Mouse (Mus musculus) intestine, embryonic 14.5 days (tissue): ENCODE measurements around the gene Col4a3. TPM values are rescaled to one million over a fixed set of nuclear protein-coding genes. Genes with fewer than 3 reads are reported as not detected.
A peak's percentile ranks its signal among the peaks of the same experiment; 100 is the strongest.

Source experiments
- ATAC-seq: fragments of 200-750 bp; cut with Nextera tagmentation; replicated peaks from 2 replicates; pipeline ENCODE4 v1.8.0; 2017; ENCODE audit warnings: low read depth, moderate number of reproducible peaks, moderate TSS enrichment, moderate library complexity; ENCODE audit not compliant: low FRiP score, low TSS enrichment
- DNase-seq: peaks from one replicate; pipeline ENCODE4 v3.0.0-alpha.2; 2018; ENCODE audit warnings: low spot score
- H3K27ac ChIP-seq: fragments of 300-500 bp; sonication (generic); 2 replicates; pipeline ENCODE4 v1.5.1; 2014; ENCODE audit warnings: low read depth, mild to moderate bottlenecking, control low read depth
- H3K27me3 ChIP-seq: fragments of 300-500 bp; sonication (generic); replicated peaks from 2 replicates; pipeline ENCODE4 v1.6.1; 2014; ENCODE audit warnings: low read length, control low read depth; ENCODE audit not compliant: control insufficient read depth, insufficient read depth
- H3K36me3 ChIP-seq: fragments of 300-500 bp; sonication (generic); 2 replicates; pipeline ENCODE4 v1.6.1; 2014; ENCODE audit warnings: low read length, control low read depth; ENCODE audit not compliant: control insufficient read depth, insufficient read depth
- H3K4me1 ChIP-seq: fragments of 300-500 bp; sonication (generic); replicated peaks from 2 replicates; pipeline ENCODE4 v1.6.1; 2014; ENCODE audit warnings: low read length, control low read depth, mixed read lengths; ENCODE audit not compliant: control insufficient read depth, insufficient read depth
- H3K4me2 ChIP-seq: fragments of 300-500 bp; sonication (generic); 2 replicates; pipeline ENCODE4 v1.6.1; 2014; ENCODE audit warnings: low read length
- H3K4me3 ChIP-seq: fragments of 300-500 bp; sonication (generic); 2 replicates; pipeline ENCODE4 v1.5.1; 2014; ENCODE audit warnings: low read depth, low read length, control low read depth, mixed read lengths
- H3K9ac ChIP-seq: fragments of 300-500 bp; sonication (generic); 2 replicates; pipeline ENCODE4 v1.6.1; 2014; ENCODE audit warnings: mild to moderate bottlenecking, low read length
- H3K9me3 ChIP-seq: fragments of 300-500 bp; sonication (generic); 2 replicates; pipeline ENCODE4 v1.6.1; 2016; ENCODE audit warnings: low read length, control low read depth; ENCODE audit not compliant: control insufficient read depth
- WGBS: fragments of 180-500 bp; shearing (Covaris S2); extraction: QIAGEN DNeasy Blood & Tissue Kit; methylation state at CpG from one replicate; pipeline ENCODE4 v1.1.7; 2014; 5-methylcytosine and 5-hydroxymethylcytosine counted together
- polyA plus RNA-seq: library from polyadenylated mRNA; unstranded; fragments of >200 nt; fragmentation: Nextera tagmentation; extraction: Ambion mirVana; gene quantifications from 2 replicates; pipeline ENCODE4 v1.2.1, GENCODE M21; 2014

Gene Col4a3
- polyA plus RNA-seq, 1 experiment from 2014 or later: 0.20 TPM

DNA sequence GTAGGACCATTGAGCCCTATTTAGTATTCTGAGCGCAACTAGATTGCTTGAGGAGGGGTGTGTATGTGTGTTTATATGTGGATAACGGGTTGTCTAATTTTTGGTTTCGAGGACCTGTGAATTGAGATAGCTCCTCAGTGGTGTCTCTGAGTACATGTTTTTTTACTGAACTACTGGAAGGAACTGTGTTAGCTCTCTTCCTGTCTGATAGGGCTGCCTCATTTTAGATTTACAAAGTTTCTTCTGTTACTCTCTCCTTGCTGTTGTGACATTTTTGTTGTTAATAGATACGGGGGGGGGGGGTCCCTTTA is 139.1 kb downstream of the Col4a3 start:
- peak overlapping the region; percentile 92 for H3K9ac ChIP-seq
- H3K27ac ChIP-seq: no peak overlapping the region
- peaks cover 34% of the 10 kb centered on the region for H3K36me3 ChIP-seq
- H3K27me3 ChIP-seq: peaks cover 6% of the 10 kb centered on the region; the same call in 1 of the 2 replicates
- 53% methylated on average over 4 of the region's 4 CpGs for WGBS
- no peak for DNase-seq
- ATAC-seq: no peak
- peak overlapping the region; percentile 96 for H3K4me2 ChIP-seq
- peak overlapping the region; percentile 87 for H3K4me3 ChIP-seq
- H3K4me1 ChIP-seq: peaks cover 8% of the 10 kb centered on the region
- H3K9me3 ChIP-seq: no peaks in the 10 kb centered on the region

DNA sequence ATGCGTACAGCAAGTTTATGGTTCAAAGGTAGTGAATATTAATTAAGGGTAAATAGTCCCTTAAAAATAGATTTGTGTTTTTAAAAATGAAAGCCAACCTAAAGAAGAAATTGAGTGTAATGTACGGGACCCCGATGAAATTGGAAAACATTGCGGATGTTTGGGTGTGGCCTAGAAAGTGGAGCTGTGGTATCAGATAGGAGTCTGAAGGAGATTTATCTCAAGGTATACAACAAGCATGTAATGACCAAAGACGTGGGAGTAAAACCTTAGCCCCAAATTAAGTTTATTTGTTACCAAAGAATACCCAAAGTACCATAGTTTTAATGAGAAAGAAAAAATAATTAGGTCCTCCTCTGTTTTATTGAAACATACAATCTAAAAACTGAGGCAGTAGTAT is 139.8 kb downstream of the Col4a3 start:
- no peak for ATAC-seq
- no peak for DNase-seq
- WGBS: 86% methylated on average over 5 of the region's 5 CpGs
- Histone ChIP-seq H3K36me3 (peaks cover 40% of the 10 kb centered on the region), H3K9ac (no peak overlapping the region), H3K9me3 (no peaks in the 10 kb centered on the region), H3K4me3 (no peak overlapping the region), H3K27ac (no peak overlapping the region), H3K27me3 (peaks cover 6% of the 10 kb centered on the region; the same call in 1 of the 2 replicates), H3K4me1 (peaks cover 8% of the 10 kb centered on the region), H3K4me2 (no peak overlapping the region)

DNA sequence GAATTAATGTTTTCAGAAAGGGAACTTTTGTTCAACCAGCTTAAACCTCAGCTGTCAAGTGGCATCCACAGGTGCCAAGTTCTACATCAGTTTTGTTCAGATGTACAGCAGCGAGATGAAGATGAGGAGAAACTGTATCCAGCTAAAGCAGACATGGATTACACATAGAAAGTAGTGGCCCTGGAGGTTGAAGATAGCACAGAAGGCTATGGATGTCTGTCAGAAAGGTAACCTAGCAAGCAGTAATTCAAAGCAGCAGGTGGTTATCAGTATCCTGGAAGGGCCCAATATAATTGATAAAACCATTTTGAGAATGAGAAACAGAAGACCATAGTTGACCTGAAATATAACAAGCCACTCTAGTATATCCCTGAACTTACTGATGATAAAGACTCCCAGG is 146.6 kb downstream of the Col4a3 start:
- Histone ChIP-seq H3K9ac (no peak overlapping the region), H3K9me3 (no peaks in the 10 kb centered on the region), H3K4me1 (no peaks in the 10 kb centered on the region), H3K36me3 (peaks cover 95% of the 10 kb centered on the region), H3K4me3 (no peak overlapping the region), H3K27me3 (no peaks in the 10 kb centered on the region), H3K4me2 (no peak overlapping the region), H3K27ac (no peak overlapping the region)
- DNase-seq (no peak), ATAC-seq (no peak)
- 93% methylated on average over 1 of the region's 1 CpGs for WGBS

DNA sequence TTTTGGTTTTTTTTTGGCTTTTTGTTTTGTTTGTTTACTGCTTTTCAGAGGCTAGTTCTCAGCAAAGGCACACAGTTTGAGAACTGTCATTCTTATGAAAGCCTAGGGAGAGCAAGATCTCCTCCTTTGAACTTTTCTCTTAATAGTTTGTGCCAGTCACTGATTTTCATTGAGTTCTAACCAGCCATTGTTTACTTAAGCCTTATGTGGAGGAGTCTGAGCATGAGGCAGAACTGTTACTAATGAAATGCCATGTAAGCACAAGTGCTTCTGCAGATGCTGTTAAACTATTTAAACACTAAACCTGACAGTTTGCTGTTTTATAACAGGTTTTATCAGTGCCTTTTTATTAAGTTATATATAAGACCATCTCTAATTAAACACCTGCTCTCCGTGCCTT is 151.3 kb downstream of the Col4a3 start:
- DNase-seq: no peak
- Histone ChIP-seq H3K27me3 (no peaks in the 10 kb centered on the region), H3K4me2 (no peak overlapping the region), H3K9ac (no peak overlapping the region), H3K9me3 (no peaks in the 10 kb centered on the region), H3K4me3 (no peak overlapping the region), H3K27ac (no peak overlapping the region), H3K4me1 (no peaks in the 10 kb centered on the region), H3K36me3 (peaks cover 71% of the 10 kb centered on the region)
- no peak for ATAC-seq
- 67% methylated on average over 1 of the region's 1 CpGs for WGBS

DNA sequence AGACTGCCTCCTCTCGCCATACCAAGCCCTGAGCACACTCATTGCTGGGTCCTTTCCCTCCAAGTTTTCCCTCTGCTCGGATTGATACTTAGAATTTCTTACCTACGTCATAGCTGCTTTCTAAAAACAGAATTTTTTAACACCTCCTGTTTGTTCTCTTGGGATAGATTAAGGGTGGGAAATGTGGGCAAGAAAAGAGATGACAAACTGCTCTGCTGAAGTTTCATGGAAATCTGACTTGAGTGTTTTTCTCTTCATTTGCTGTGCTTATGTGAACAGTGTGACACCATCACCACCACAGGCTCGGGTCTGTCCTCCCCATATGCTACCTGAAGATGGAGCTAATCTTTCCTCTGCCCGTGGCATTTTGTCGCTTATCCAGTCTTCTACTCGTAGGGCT is 154.8 kb downstream of the Col4a3 start:
- ATAC-seq (no peak), DNase-seq (no peak)
- Histone ChIP-seq H3K27ac (no peak overlapping the region), H3K4me2 (no peak overlapping the region), H3K36me3 (peaks cover 53% of the 10 kb centered on the region), H3K4me1 (no peaks in the 10 kb centered on the region), H3K9ac (no peak overlapping the region), H3K4me3 (no peak overlapping the region), H3K27me3 (no peaks in the 10 kb centered on the region), H3K9me3 (no peaks in the 10 kb centered on the region)
- WGBS: 79% methylated on average over 7 of the region's 7 CpGs

DNA sequence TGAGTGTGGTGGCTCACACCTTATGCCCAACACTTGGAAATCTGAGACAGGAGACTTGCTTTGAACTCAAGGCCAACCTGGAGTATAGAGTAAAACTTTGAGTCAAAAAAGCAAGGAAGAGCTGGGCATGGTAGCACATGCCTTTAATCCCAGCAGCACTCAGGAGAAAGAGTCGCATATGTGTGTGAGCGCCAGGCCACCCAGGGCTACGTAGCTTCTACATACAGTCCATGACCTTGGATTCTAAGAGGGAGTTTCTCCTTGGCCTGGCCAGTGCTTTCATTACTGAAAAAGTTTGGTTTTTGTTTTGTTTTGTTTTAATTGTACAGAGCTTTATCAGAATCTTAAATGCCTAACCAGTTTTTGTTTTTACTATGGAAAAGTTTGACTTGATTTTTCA is 157.2 kb downstream of the Col4a3 start:
- WGBS: 91% methylated on average over 3 of the region's 3 CpGs
- H3K4me3 ChIP-seq: no peak overlapping the region
- no peaks in the 10 kb centered on the region for H3K27me3 ChIP-seq
- H3K36me3 ChIP-seq: peaks cover 50% of the 10 kb centered on the region
- no peaks in the 10 kb centered on the region for H3K4me1 ChIP-seq
- no peaks in the 10 kb centered on the region for H3K9me3 ChIP-seq
- no peak overlapping the region for H3K4me2 ChIP-seq
- ATAC-seq (no peak), DNase-seq (no peak)
- H3K27ac ChIP-seq: no peak overlapping the region
- H3K9ac ChIP-seq: no peak overlapping the region

DNA sequence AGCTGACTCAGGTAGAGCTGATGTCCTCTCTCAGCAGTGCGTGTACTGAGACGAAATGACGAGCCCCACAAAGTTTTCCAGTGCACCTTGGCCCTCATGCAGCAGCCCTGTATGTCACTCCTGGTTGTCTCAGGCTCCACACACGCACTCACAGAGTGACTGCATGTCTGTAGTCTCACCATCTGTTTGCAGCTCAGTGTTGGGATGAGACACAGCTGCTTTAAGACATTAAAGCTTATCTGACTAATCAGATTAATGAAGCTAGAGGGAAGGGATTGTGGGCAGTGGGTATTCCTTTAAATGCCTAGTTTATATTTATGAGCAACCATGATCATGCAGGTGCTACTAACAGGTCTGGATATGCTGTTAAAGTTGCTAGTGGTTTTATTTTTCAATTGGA is 159.7 kb downstream of the Col4a3 start:
- no peak overlapping the region for H3K4me3 ChIP-seq
- no peak overlapping the region for H3K9ac ChIP-seq
- no peaks in the 10 kb centered on the region for H3K9me3 ChIP-seq
- H3K4me1 ChIP-seq: no peaks in the 10 kb centered on the region
- no peak overlapping the region for H3K27ac ChIP-seq
- peaks cover 60% of the 10 kb centered on the region for H3K36me3 ChIP-seq
- DNase-seq (no peak), ATAC-seq (no peak)
- 81% methylated on average over 4 of the region's 4 CpGs for WGBS
- no peaks in the 10 kb centered on the region for H3K27me3 ChIP-seq
- H3K4me2 ChIP-seq: no peak overlapping the region

DNA sequence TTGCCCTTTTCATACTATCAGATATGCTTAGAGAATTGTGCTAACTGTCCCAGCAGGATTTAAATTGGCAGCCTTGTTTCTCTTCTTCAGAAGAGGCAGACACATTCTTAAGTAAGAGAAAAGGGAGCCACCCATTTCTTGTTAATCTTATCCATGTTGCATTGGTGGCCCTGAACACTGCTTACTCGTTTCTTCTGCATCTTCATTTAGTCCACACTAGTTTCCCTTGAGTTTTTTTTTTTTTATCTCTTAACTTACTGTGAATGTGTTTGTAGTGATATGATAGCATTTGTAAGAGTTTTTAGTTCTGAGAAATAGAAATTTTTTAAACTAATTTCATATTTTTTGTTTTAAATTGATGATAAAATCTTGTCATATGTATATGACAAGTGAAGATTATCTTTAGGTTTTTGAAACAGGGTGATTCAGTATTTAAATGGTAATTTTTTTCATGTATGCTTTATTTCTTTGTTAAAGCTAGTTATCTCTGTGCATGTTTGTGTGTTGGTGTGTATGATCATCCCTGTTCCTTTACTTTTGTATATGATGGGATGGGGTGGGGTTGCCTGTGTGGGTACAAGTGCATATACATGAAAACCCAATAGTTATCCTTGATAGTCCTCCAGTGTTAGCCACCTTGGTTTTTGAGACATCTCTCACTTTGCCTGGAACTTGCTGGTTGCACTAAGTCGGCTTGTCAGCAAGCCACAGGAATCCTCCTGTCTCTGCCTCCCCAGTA is 161.2 kb downstream of the Col4a3 start:
- WGBS: 87% methylated on average over 2 of the region's 2 CpGs
- DNase-seq: no peak
- Histone ChIP-seq H3K9me3 (no peaks in the 10 kb centered on the region), H3K36me3 (peaks cover 60% of the 10 kb centered on the region), H3K27me3 (no peaks in the 10 kb centered on the region), H3K4me3 (no peak overlapping the region), H3K4me1 (no peaks in the 10 kb centered on the region), H3K4me2 (no peak overlapping the region), H3K27ac (no peak overlapping the region), H3K9ac (no peak overlapping the region)
- ATAC-seq: no peak

DNA sequence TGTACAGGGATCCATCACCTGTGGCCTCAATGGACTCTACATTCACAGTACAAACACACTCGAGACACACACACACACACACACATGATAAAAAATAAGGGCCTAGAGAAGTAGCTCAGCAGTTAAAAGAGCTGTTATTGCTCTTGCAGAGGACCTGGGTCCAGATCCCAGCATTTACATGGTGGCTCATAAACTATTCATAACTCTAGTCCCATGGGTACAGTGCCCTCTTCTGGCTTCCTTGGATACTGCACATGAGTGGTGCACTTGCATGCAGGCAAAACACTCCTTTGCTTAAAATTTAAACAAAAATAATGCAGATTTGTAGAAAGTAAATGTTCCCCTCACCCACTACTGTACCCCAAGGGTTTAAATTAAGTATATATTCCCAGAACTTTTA is 172.8 kb downstream of the Col4a3 start:
- ATAC-seq (no peak), DNase-seq (no peak)
- no peak overlapping the region for H3K4me3 ChIP-seq
- H3K27ac ChIP-seq: no peak overlapping the region
- H3K27me3 ChIP-seq: no peaks in the 10 kb centered on the region
- H3K36me3 ChIP-seq: peaks cover 58% of the 10 kb centered on the region
- H3K9ac ChIP-seq: no peak overlapping the region
- no peaks in the 10 kb centered on the region; the same call in 1 of the 2 replicates for H3K4me1 ChIP-seq
- no peak overlapping the region for H3K4me2 ChIP-seq
- H3K9me3 ChIP-seq: no peaks in the 10 kb centered on the region
- WGBS: 96% methylated on average over 1 of the region's 1 CpGs
